Mouse (Mus musculus): ENCODE measurements around the gene Krt33b.

The Krt33b gene

GRCm38 (mm10) chr11:100029768-100030167 is at the start of gene Krt33b:
Gene Krt33b, minus strand, starts transcription at chr11:100029868.
- no peak for ATAC-seq (ENCODE audit: insufficient number of reproducible peaks, low FRiP score, low TSS enrichment)

GRCm38 (mm10) chr11:100073873-100074272 is 44.2 kb upstream of the Krt33b start:
- no peak for ATAC-seq (ENCODE audit: insufficient number of reproducible peaks, low FRiP score, low TSS enrichment)

- ATAC-seq (ENCODE audit: insufficient number of reproducible peaks, low FRiP score, low TSS enrichment): no peak
These were observed 37.8 kb upstream of the Krt33b start for GRCm38 (mm10) chr11:100067293-100068036.

- ATAC-seq (ENCODE audit: insufficient number of reproducible peaks, low FRiP score, low TSS enrichment): no peak
These were observed 36.8 kb upstream of the Krt33b start for GRCm38 (mm10) chr11:100066236-100067010.

GRCm38 (mm10) chr11:100058875-100059274 is 29.2 kb upstream of the Krt33b start:
- ATAC-seq (ENCODE audit: insufficient number of reproducible peaks, low FRiP score, low TSS enrichment): no peak

GRCm38 (mm10) chr11:100055686-100056655 is 26.3 kb upstream of the Krt33b start:
- no peak for ATAC-seq (ENCODE audit: insufficient number of reproducible peaks, low FRiP score, low TSS enrichment)

GRCm38 (mm10) chr11:100050451-100050850 is 20.8 kb upstream of the Krt33b start, which contains the start of gene Krt31:
Gene Krt31, minus strand, starts transcription at chr11:100050551.
- no peak for ATAC-seq (ENCODE audit: insufficient number of reproducible peaks, low FRiP score, low TSS enrichment)

- ATAC-seq (ENCODE audit: insufficient number of reproducible peaks, low FRiP score, low TSS enrichment): no peak
These were observed 17.5 kb upstream of the Krt33b start for GRCm38 (mm10) chr11:100047193-100047592.

- ATAC-seq (ENCODE audit: insufficient number of reproducible peaks, low FRiP score, low TSS enrichment): no peak
These were observed 16.7 kb upstream of the Krt33b start for GRCm38 (mm10) chr11:100046303-100046866.

GRCm38 (mm10) chr11:100041454-100041853 is 11.8 kb upstream of the Krt33b start, which contains the start of gene Krt34:
Gene Krt34, minus strand, starts transcription at chr11:100041554.
- no peak for ATAC-seq (ENCODE audit: insufficient number of reproducible peaks, low FRiP score, low TSS enrichment)

- ATAC-seq (ENCODE audit: insufficient number of reproducible peaks, low FRiP score, low TSS enrichment): no peak
These were observed 8.2 kb downstream of the Krt33b start for GRCm38 (mm10) chr11:100021438-100021837.

GRCm38 (mm10) chr11:100019466-100019865 is 10.2 kb downstream of the Krt33b start:
- no peak for ATAC-seq (ENCODE audit: insufficient number of reproducible peaks, low FRiP score, low TSS enrichment)

- ATAC-seq (ENCODE audit: insufficient number of reproducible peaks, low FRiP score, low TSS enrichment): no peak
These were observed 13.6 kb downstream of the Krt33b start, which contains the start of gene Krt33a for GRCm38 (mm10) chr11:100016112-100016511. Gene Krt33a, minus strand, starts transcription at chr11:100016212.

- ATAC-seq (ENCODE audit: insufficient number of reproducible peaks, low FRiP score, low TSS enrichment): no peak
These were observed 15.9 kb downstream of the Krt33b start for GRCm38 (mm10) chr11:100013691-100014171.

- ATAC-seq (ENCODE audit: insufficient number of reproducible peaks, low FRiP score, low TSS enrichment): no peak
These were observed 19.0 kb downstream of the Krt33b start for GRCm38 (mm10) chr11:100010682-100011081.

GRCm38 (mm10) chr11:100008336-100008735 is 21.3 kb downstream of the Krt33b start:
- no peak for ATAC-seq (ENCODE audit: insufficient number of reproducible peaks, low FRiP score, low TSS enrichment)

GRCm38 (mm10) chr11:100006624-100007023 is 23.0 kb downstream of the Krt33b start:
- no peak for ATAC-seq (ENCODE audit: insufficient number of reproducible peaks, low FRiP score, low TSS enrichment)

GRCm38 (mm10) chr11:100005905-100006304 is 23.8 kb downstream of the Krt33b start:
- no peak for ATAC-seq (ENCODE audit: insufficient number of reproducible peaks, low FRiP score, low TSS enrichment)

GRCm38 (mm10) chr11:100004846-100005245 is 24.8 kb downstream of the Krt33b start:
- ATAC-seq (ENCODE audit: insufficient number of reproducible peaks, low FRiP score, low TSS enrichment): no peak

GRCm38 (mm10) chr11:99999091-99999490 is 30.6 kb downstream of the Krt33b start:
- no peak for ATAC-seq (ENCODE audit: insufficient number of reproducible peaks, low FRiP score, low TSS enrichment)
